Mouse (Mus musculus): ENCODE measurements around the gene Npr1.

Npr1 gene

GRCm38 (mm10) chr3:90437131-90437530 lies 28.5 kb downstream of the Npr1 start:
- no peak for DNase-seq (ENCODE audit: low read depth, low spot score)

DNA sequence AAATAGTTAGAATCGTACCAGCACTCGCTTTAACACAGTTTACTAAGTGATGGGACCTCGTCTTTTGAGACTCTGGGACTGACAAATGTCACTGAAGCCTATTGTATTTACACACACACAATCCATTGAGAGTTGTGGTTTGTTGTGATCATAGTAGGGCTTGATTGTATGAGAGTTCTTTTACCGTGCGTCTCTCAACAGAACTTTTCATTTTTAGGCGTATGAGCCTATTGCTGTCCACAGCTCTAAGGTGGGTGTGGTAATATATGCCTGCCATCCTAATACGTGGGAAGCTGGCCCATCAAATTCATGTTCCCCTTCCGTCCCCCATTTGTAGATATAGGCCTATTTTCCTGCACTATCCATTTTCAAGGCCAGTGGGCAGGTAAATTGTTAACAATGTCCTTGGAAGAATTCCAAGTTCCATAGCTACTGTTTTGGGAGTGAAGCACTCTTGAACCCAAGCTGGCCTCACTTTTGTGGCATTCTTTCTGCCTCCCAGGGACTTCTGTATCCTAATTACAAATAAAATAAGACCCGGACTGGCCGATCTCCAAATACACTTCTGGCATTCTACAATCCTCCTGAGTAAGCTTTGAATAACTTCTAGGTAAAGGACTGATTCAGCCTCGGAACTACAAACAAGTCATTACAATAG lies 31.5 kb downstream of the Npr1 start:
- DNase-seq (ENCODE audit: low read depth, low spot score): no peak

DNA sequence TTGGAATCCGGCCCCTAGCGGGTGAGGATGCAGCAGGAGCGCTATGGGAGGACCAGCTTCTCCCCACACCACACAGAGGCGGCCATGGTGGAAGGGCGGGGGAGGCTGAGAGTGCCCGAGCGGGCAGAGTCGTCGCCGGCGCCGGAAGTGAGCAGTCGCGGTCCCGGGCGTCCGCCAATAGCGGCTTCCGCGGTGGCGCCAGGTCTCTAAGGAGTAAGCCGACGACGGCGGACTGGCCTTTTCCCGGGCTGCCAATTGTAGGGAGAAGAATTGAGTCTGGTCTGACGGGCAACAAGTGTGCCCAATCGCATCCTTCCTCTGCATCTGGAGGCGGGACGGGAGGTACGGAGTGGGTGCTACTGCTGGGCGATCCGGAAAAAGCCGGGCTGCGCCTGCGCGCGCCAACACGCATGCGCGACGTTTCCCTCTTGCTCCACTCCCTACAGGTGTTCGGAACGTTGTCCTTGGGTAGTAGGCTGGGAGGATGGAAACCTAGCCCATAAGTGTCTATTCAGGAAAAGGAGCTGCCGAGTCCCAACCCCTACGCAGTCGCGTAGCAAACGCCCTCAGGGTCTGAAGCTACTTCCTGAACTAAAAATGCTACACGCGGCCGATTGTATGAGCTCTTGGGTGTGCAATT lies 32.2 kb downstream of the Npr1 start, which contains the start of gene Ints3:
Gene Ints3 (minus strand): TSS at position 242 of the 640 bp plus-strand sequence.
- peak; percentile 99 for DNase-seq (ENCODE audit: low read depth, low spot score)

- peak; percentile 17 for DNase-seq (ENCODE audit: low read depth, low spot score)
These were observed 32.9 kb downstream of the Npr1 start for GRCm38 (mm10) chr3:90432811-90433219.

DNA sequence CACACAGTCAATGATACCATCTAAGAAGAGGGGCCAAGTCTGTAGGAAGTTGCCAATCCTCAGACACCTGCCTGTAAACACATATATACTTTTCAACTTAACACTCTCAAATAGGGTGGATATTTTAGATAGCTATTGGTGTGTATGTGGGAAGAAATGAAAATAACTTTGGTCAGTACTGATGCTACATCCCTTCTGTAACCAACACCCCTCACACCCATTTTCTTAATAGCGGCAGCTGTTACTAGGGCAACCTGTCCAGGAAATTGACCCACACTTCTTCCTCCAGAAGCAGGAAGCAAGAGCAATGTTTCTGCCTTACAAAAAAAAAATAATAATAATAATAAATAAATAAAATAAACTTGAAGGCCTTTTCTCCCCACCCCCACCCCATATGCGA lies 33.3 kb downstream of the Npr1 start:
- DNase-seq (ENCODE audit: low read depth, low spot score): no peak

DNA sequence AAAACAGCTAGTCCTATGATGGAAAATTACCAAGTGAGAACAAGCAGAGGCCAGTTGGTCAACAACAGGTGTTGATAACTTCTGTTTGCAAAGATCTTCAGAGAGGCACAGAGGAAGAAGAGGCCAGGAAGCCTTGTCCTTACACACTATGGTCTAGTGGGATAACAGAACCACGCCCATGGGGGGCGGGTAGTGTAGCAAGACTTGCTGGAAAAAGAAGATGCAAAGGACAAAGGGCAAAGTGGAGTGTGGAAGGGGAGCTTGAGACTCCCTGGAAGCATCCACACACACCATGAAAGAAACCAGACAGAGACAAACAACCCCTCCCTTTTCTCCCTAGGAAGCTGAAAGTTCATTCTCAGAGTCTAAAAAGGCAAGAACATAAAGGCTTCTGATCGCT lies 36.1 kb downstream of the Npr1 start:
- no peak for DNase-seq (ENCODE audit: low read depth, low spot score)

- no peak for DNase-seq (ENCODE audit: low read depth, low spot score)
These were observed 37.5 kb downstream of the Npr1 start for GRCm38 (mm10) chr3:90428186-90428585.

DNA sequence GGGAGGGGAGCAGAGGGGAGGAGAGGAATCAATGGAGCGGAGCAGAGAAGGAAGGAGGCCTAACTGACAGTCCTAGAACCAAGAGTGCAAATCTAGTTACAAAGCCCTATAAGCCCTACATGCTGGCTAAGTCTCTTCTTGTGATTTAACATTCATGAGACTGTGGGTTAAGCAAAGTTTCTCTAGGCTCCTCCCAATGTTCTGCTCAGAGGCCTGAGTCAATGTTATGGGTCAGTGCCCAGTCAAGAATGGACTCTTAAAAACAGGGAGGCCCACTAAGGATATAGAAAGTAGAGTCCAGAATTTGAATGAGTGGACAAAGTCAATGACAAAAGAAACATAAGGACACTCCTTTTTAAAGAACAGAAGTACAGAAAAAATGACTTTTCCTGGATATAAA lies 38.1 kb downstream of the Npr1 start:
- DNase-seq (ENCODE audit: low read depth, low spot score): no peak

DNA sequence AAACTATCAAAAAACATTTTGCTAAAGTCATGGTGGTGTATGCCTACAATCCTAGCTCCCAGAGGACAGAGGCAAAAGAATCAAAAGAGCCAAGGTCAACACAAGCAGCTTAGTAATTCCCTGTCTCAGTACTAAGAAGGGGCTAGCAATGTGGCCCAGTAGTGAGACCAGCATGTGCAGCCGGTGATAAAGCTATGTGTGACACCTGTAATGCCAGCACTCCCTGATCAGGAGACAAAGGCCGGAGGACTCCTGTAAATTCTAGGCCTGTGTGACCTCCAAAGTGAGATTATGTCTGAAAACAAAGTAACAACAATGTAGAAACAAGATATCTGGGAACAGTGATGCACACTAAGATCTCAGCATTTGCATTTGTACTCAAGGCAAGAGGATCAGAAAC lies 40.2 kb downstream of the Npr1 start:
- DNase-seq (ENCODE audit: low read depth, low spot score): no peak

DNA sequence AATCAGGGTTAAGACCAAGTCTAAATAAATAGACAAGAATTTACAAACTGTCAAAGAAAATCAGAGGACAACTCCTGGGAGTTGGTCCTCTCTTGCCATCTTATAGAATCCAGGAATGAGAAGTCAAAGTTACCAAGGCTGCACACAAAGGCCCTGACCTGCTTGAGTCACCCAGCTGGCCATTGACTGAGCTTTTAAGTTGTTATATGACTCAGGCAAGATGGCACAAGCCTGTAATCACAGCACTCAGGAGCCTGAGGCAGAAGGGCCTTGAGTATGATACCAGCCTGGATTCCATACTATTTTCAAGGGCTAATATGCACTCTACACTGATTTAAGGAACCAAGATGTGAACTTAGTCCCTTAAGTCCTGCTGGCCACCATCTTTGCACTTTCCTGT lies 42.1 kb downstream of the Npr1 start:
- no peak for DNase-seq (ENCODE audit: low read depth, low spot score)

DNA sequence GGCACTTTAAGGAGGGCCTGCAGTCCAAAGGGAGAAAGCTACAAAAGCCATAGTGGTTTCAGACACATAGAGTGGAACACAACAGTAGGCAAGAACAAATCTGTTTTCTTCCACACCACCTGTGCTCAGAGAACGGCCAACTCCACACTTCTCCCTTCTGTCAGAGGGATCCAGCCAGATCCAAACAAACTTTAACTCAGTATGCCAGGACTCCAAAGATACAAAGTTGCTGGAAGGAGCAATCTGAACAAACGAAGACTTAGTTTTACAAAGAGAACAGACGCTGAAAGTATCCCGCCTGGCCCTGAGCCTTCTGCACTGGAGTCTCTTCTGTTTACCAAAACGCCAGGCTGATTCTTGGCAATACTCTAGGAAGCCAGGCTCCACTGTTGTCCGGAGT lies 45.0 kb downstream of the Npr1 start:
- DNase-seq (ENCODE audit: low read depth, low spot score): no peak

- no peak for DNase-seq (ENCODE audit: low read depth, low spot score)
These were observed 52.7 kb downstream of the Npr1 start for GRCm38 (mm10) chr3:90413011-90413396.

DNA sequence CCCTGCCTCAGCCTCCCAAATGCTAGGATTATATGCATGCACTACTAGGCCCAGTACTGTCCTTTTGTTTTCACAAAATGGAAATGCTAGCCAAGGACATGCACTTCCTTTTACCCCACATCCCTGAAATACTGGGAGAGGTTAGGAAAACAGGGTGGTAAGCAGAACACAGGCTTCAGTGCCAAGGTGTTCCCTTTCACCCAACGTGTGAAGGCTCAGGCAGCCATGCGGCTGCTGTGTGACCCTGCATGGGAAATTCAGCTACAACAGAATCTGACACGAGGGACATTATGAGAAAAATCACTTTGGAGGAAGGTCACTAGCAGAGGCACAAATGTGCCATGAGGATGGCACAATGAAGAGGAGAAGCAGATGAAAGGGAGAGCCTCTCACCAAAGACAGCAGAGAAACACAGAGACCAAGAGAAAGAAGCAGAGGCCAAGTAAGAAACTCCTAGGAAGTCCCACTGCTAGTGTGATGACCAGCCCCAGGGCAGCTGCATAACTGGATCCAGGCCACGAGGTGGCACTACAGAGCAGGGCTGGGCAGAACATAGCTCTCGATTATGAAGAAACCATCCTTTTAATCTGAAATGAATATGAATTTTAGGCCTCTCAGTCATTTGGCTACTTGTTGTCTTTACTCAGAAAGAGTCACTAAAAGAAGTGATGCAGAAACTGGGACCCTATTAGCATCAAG lies 53.2 kb downstream of the Npr1 start:
- DNase-seq (ENCODE audit: low read depth, low spot score): peak; percentile 64

DNA sequence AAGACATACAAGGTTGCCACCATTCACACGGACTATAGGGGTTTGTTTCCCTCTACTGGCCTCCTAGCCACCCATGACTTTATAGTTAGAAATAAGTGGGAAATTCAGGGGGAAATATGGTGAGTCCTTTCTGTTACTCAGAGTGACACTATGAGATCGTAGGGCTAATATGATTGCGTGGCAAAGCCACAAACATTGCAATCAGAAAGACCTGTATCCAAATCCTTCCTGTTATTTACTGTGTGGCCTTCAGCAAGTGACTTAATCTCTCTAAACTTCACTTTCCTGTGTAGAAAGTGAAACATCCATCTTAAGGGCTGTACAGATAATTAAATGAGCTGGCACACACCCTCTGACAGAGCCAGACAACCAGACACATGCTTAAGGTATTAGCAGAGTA lies 56.9 kb downstream of the Npr1 start:
- no peak for DNase-seq (ENCODE audit: low read depth, low spot score)

- DNase-seq (ENCODE audit: low read depth, low spot score): no peak
These were observed 59.3 kb downstream of the Npr1 start for GRCm38 (mm10) chr3:90406414-90406813.

DNA sequence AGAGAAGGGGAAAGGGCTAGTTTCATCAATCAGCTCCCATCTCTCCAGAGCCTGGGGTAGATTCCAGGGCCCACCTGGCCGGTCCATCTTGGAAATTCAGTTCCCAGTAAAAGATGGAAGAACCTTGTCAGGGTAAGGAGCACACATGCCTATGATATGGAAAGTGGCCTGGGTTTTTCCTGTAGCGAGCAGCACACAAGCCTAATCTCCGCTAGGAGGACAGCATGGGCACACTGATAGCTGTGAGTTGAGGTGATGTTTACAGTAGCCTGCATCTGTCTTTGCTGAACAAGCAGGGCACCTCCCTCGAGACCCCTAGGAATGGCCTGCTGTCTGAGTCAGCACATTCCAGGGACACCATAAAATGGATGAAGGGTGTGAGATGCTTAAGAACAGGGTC lies 61.1 kb downstream of the Npr1 start:
- DNase-seq (ENCODE audit: low read depth, low spot score): no peak

GRCm38 (mm10) chr3:90404121-90404520 lies 61.5 kb downstream of the Npr1 start:
- no peak for DNase-seq (ENCODE audit: low read depth, low spot score)

DNA sequence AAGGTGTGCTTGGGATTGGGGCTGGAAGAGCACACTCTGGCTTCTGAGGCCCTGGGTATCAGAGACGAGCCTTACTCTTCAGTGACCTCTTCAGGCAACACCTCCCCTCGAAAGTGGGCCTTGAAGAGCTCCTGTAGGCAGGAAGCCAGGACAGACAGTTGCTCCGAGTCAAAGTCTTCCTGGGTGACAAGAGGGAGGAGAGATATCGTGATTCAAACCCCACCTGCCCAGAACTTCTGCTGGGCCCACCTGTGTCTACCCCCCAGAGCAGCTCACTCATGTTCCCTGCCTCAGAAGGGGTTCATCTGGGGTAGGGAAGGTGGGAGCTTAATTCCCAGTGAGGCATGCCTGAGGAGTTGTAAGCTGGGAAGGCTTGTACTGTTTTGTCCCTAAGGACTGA lies 64.7 kb downstream of the Npr1 start:
- DNase-seq (ENCODE audit: low read depth, low spot score): no peak
